Mouse (Mus musculus) MEL (cell line): ENCODE results near the gene Pidd1. TPM values are rescaled to one million over a fixed set of nuclear protein-coding genes. Genes with fewer than 3 reads are reported as not detected.

Source experiments
- CHD2 ChIP-seq: IDR thresholded peaks from 2 replicates; pipeline ENCODE4 v1.6.1; 2011; ENCODE audit warnings: low read length, improper control_type of control experiment
- JUND ChIP-seq: IDR thresholded peaks from 2 replicates; pipeline ENCODE4 v1.6.1; 2011; ENCODE audit warnings: low read depth, mild to moderate bottlenecking, improper control_type of control experiment, low read length
- MYC ChIP-seq: IDR thresholded peaks from 2 replicates; pipeline ENCODE4 v1.6.1; 2011; ENCODE audit warnings: low read depth, mild to moderate bottlenecking, low read length, improper control_type of control experiment, moderate library complexity
- UBTF ChIP-seq: IDR thresholded peaks from 2 replicates; pipeline ENCODE4 v1.6.1; 2012; ENCODE audit warnings: low read depth, mild to moderate bottlenecking, inconsistent platforms, low read length, improper control_type of control experiment, moderate library complexity, borderline replicate concordance; ENCODE audit not compliant: insufficient read depth
- USF1 ChIP-seq: IDR thresholded peaks from 2 replicates; pipeline ENCODE4 v1.6.1; 2014; ENCODE audit warnings: low read depth, mild to moderate bottlenecking, inconsistent platforms, low read length, improper control_type of control experiment, moderate library complexity
- ZC3H11A ChIP-seq: IDR thresholded peaks from 2 replicates; pipeline ENCODE4 v1.6.1; 2012; ENCODE audit warnings: low read depth, mild to moderate bottlenecking, inconsistent platforms, low read length, improper control_type of control experiment
- polyA plus RNA-seq, 2 experiments: library from polyadenylated mRNA; stranded (reverse) in 1 of 2; unstranded in 1 of 2; fragments of >175 nt in 1 of 2; fragments of >200 nt in 1 of 2; gene quantifications; 2 replicates each; pipeline versions ENCODE4 v1.2.1 to v1.2.4; 2012; ENCODE audit warnings: low replicate concordance in 2 of 2, low read depth in 1 of 2; ENCODE audit not compliant: insufficient read length in 2 of 2, insufficient read depth in 1 of 2, missing spikeins in 1 of 2
- total RNA-seq: library from RNA; depleted of rRNA; stranded (reverse); fragments of 300-350 nt; gene quantifications from 2 replicates; pipeline ENCODE4 v1.2.3, GENCODE M21; 2012; rRNA removed

The Pidd1 gene
- total and polyA plus RNA-seq, 3 experiments, result 6.4 to 27.2 TPM; not detected in 1

GRCm38 (mm10) chr7:141388487-141389109 lies 55.2 kb downstream of the Pidd1 start (continued):
- TF ChIP-seq JUND, result no peak
- TF ChIP-seq UBTF, result no peak
- TF ChIP-seq MYC, result no peak
- no peak for TF ChIP-seq ZC3H11A
- TF ChIP-seq CHD2, result no peak
- TF ChIP-seq USF1, result no peak

Other genes with a start within 250 kb of the Pidd1 start
- 1.0 and 1.6 TPM in 2 replicates for gene Lrrc56, start 249.9 kb downstream of the Pidd1 start, total RNA-seq
- 1 to 10 TPM in 1 of 2 experiments, not detected in 1; 5.5 TPM for gene Lrrc56, start 249.9 kb downstream of the Pidd1 start, polyA plus RNA-seq
- gene Lmntd2, start 229.9 kb downstream of the Pidd1 start, total RNA-seq, result not detected in 2 replicates
- under 1 TPM in 1 of 2 experiments, not detected in 1; 0.43 TPM for gene Lmntd2, start 229.9 kb downstream of the Pidd1 start, polyA plus RNA-seq
- gene Rassf7, start 228.2 kb downstream of the Pidd1 start, total RNA-seq, result 7.0 and 7.6 TPM in 2 replicates
- gene Rassf7, start 228.2 kb downstream of the Pidd1 start, polyA plus RNA-seq, result 1 to 10 TPM in 1 of 2 experiments, not detected in 1; 9.5 TPM
- 65.0 and 66.1 TPM in 2 replicates for gene Phrf1, start 215.2 kb downstream of the Pidd1 start, total RNA-seq
- 1,000 to 10,000 TPM in 1 of 2 experiments, 10 to 100 TPM in 1; 91.2 to 1,029 TPM for gene Phrf1, start 215.2 kb downstream of the Pidd1 start, polyA plus RNA-seq
- gene Irf7, start 177.5 kb downstream of the Pidd1 start, total RNA-seq, result 0.52 and 1.9 TPM in 2 replicates
- 1 to 10 TPM in 1 of 2 experiments, not detected in 1; 2.0 TPM for gene Irf7, start 177.5 kb downstream of the Pidd1 start, polyA plus RNA-seq
- not detected in 2 replicates for gene Cdhr5, start 167.2 kb downstream of the Pidd1 start, total RNA-seq
- gene Cdhr5, start 167.2 kb downstream of the Pidd1 start, polyA plus RNA-seq, result not detected
- not detected in 2 replicates for gene Sct, start 164.9 kb downstream of the Pidd1 start, total RNA-seq
- not detected for gene Sct, start 164.9 kb downstream of the Pidd1 start, polyA plus RNA-seq
- not detected in 2 replicates for gene Drd4, start 152.0 kb downstream of the Pidd1 start, total RNA-seq
- gene Drd4, start 152.0 kb downstream of the Pidd1 start, polyA plus RNA-seq, result not detected
- 9.8 and 13.2 TPM in 2 replicates for gene Deaf1, start 116.3 kb downstream of the Pidd1 start, total RNA-seq
- gene Deaf1, start 116.3 kb downstream of the Pidd1 start, polyA plus RNA-seq, result 10 to 100 TPM in 1 of 2 experiments, not detected in 1; 91.1 TPM
- gene Tmem80, start 116.3 kb downstream of the Pidd1 start, total RNA-seq, result 12.2 and 12.3 TPM in 2 replicates
- gene Tmem80, start 116.3 kb downstream of the Pidd1 start, polyA plus RNA-seq, result 10 to 100 TPM in 1 of 2 experiments, not detected in 1; 27.7 TPM
- gene Eps8l2, start 105.1 kb downstream of the Pidd1 start, total RNA-seq, result 0.46 TPM in 1 of 2 replicates, not detected in the other
- under 1 TPM in 1 of 2 experiments, not detected in 1; 0.10 TPM for gene Eps8l2, start 105.1 kb downstream of the Pidd1 start, polyA plus RNA-seq
- gene Taldo1, start 51.8 kb downstream of the Pidd1 start, total RNA-seq, result 415 and 498 TPM in 2 replicates
- gene Taldo1, start 51.8 kb downstream of the Pidd1 start, polyA plus RNA-seq, result 100 to 1,000 TPM in 1 of 2 experiments, not detected in 1; 298 TPM
- 21.0 and 21.6 TPM in 2 replicates for gene Gatd1, start 29.9 kb downstream of the Pidd1 start, total RNA-seq
- 10 to 100 TPM in 1 of 2 experiments, not detected in 1; 35.9 TPM for gene Gatd1, start 29.9 kb downstream of the Pidd1 start, polyA plus RNA-seq
- gene Cend1, start 14.5 kb downstream of the Pidd1 start, total RNA-seq, result not detected in 2 replicates
- gene Cend1, start 14.5 kb downstream of the Pidd1 start, polyA plus RNA-seq, result not detected
- 17.7 and 23.8 TPM in 2 replicates for gene Slc25a22, start 6.1 kb downstream of the Pidd1 start, total RNA-seq
- gene Slc25a22, start 6.1 kb downstream of the Pidd1 start, polyA plus RNA-seq, result 10 to 100 TPM in 1 of 2 experiments, not detected in 1; 46.0 TPM
- 3,188 and 3,690 TPM in 2 replicates for gene Rplp2, start 3.3 kb upstream of the Pidd1 start, total RNA-seq
- 1,000 to 10,000 TPM in 1 of 2 experiments, not detected in 1; 3,503 TPM for gene Rplp2, start 3.3 kb upstream of the Pidd1 start, polyA plus RNA-seq
- 8.3 and 9.9 TPM in 2 replicates for gene Pnpla2, start 11.2 kb upstream of the Pidd1 start, total RNA-seq
- gene Pnpla2, start 11.2 kb upstream of the Pidd1 start, polyA plus RNA-seq, result 10 to 100 TPM in 1 of 2 experiments, not detected in 1; 38.6 TPM
- gene Cracr2b, start 17.1 kb upstream of the Pidd1 start, total RNA-seq, result 0.59 and 0.73 TPM in 2 replicates
- gene Cracr2b, start 17.1 kb upstream of the Pidd1 start, polyA plus RNA-seq, result 1 to 10 TPM in 1 of 2 experiments, not detected in 1; 6.9 TPM
- gene Cd151, start 23.4 kb upstream of the Pidd1 start, total RNA-seq, result 38.9 and 40.6 TPM in 2 replicates
- 10 to 100 TPM in 1 of 2 experiments, not detected in 1; 86.6 TPM for gene Cd151, start 23.4 kb upstream of the Pidd1 start, polyA plus RNA-seq
- gene Polr2l, start 31.1 kb upstream of the Pidd1 start, total RNA-seq, result 110 and 114 TPM in 2 replicates
- gene Polr2l, start 31.1 kb upstream of the Pidd1 start, polyA plus RNA-seq, result 10 to 100 TPM in 1 of 2 experiments, not detected in 1; 82.4 TPM
- 82.5 and 110 TPM in 2 replicates for gene Tspan4, start 31.2 kb upstream of the Pidd1 start, total RNA-seq
- 10 to 100 TPM in 1 of 2 experiments, not detected in 1; 97.9 TPM for gene Tspan4, start 31.2 kb upstream of the Pidd1 start, polyA plus RNA-seq
- 36.1 and 36.3 TPM in 2 replicates for gene Chid1, start 95.8 kb upstream of the Pidd1 start, total RNA-seq
- 10 to 100 TPM in 1 of 2 experiments, not detected in 1; 46.7 TPM for gene Chid1, start 95.8 kb upstream of the Pidd1 start, polyA plus RNA-seq
- 59.5 and 60.6 TPM in 2 replicates for gene Ap2a2, start 118.1 kb upstream of the Pidd1 start, total RNA-seq
- gene Ap2a2, start 118.1 kb upstream of the Pidd1 start, polyA plus RNA-seq, result 10 to 100 TPM; 34.7 to 67.9 TPM
- 0.04 TPM in 1 of 2 replicates, not detected in the other for gene Muc6, start 211.3 kb upstream of the Pidd1 start, total RNA-seq
- gene Muc6, start 211.3 kb upstream of the Pidd1 start, polyA plus RNA-seq, result under 1 TPM in 1 of 2 experiments, not detected in 1; 0.19 TPM
- not detected in 2 replicates for gene Muc2, start 246.3 kb upstream of the Pidd1 start, total RNA-seq
- gene Muc2, start 246.3 kb upstream of the Pidd1 start, polyA plus RNA-seq, result under 1 TPM in 1 of 2 experiments, not detected in 1; 0.04 TPM